Mouse (Mus musculus): ENCODE measurements around the gene Zc3hc1. TPM values are rescaled to one million over a fixed set of nuclear protein-coding genes. Genes with fewer than 3 reads are reported as not detected.
A peak's percentile ranks its signal among the peaks of the same experiment; 100 is the strongest.

Zc3hc1 gene
- polyA plus RNA-seq, 1 experiment from 2014 or later: 38.9 TPM

GRCm38 (mm10) chr6:30409399-30410093 is 18.7 kb upstream of the Zc3hc1 start:
- WGBS: 72% methylated on average over 7 of the region's 7 CpGs
- H3K4me2 ChIP-seq (ENCODE audit: low read depth, low read length): no peak overlapping the region
- no peaks in the 10 kb centered on the region for H3K36me3 ChIP-seq (ENCODE audit: control insufficient read depth, insufficient read depth, low read length)
- no peak for ATAC-seq (ENCODE audit: insufficient read depth, low FRiP score)
- H3K4me3 ChIP-seq (replicated peaks; ENCODE audit: low read length): no peak overlapping the region
- H3K9ac ChIP-seq (ENCODE audit: low read length): no peak overlapping the region
- H3K27ac ChIP-seq (ENCODE audit: low read length): no peak overlapping the region; the same call in 1 of the 2 replicates
- no peaks in the 10 kb centered on the region for H3K27me3 ChIP-seq (ENCODE audit: control insufficient read depth, insufficient read depth, low read length)
- 0 out of 2 replicates have a peak, but pooled peaks cover 4% of the 10 kb centered on the region for H3K4me1 ChIP-seq (ENCODE audit: control insufficient read depth, insufficient read depth, low read length)
- H3K9me3 ChIP-seq (replicated peaks; ENCODE audit: control insufficient read depth, low read length): no peaks in the 10 kb centered on the region

DNA sequence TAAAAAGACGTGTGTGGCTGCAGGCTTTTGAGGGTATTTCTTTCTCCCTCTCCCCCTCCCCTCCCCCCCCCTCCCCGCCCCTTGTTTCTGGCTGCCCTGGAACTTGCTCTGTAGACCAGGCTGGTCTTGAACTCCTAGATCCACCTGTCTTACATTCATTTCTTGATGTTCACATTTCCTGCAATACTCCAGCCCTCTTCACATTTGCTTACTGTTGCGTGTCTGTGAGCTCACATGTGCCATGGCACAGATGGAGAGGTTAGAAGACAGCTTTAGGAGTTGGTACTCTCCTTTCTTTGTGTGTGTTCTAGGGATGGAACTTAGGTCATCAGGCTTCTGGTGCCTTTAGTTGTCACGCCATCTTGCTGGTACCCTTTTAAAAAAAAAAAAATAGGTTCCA is 17.4 kb upstream of the Zc3hc1 start:
- no peak overlapping the region for H3K4me2 ChIP-seq (ENCODE audit: low read depth, low read length)
- WGBS: 78% methylated on average over 4 of the region's 4 CpGs

GRCm38 (mm10) chr6:30404671-30405070 is 13.8 kb upstream of the Zc3hc1 start:
- Histone ChIP-seq H3K4me2 (ENCODE audit: low read depth, low read length) (no peak overlapping the region), H3K27ac (ENCODE audit: low read length) (no peak overlapping the region), H3K4me1 (ENCODE audit: control insufficient read depth, insufficient read depth, low read length) (0 out of 2 replicates have a peak, but pooled peaks cover 2% of the 10 kb centered on the region), H3K27me3 (ENCODE audit: control insufficient read depth, insufficient read depth, low read length) (no peaks in the 10 kb centered on the region), H3K9me3 (replicated peaks; ENCODE audit: control insufficient read depth, low read length) (no peaks in the 10 kb centered on the region), H3K36me3 (ENCODE audit: control insufficient read depth, insufficient read depth, low read length) (no peaks in the 10 kb centered on the region), H3K9ac (ENCODE audit: low read length) (no peak overlapping the region), H3K4me3 (replicated peaks; ENCODE audit: low read length) (no peak overlapping the region)
- no peak for ATAC-seq (ENCODE audit: insufficient read depth, low FRiP score)
- WGBS: 73% methylated on average over 5 of the region's 5 CpGs

More for the DNA sequence above, 17.4 kb upstream of the Zc3hc1 start:
- no peak for ATAC-seq (ENCODE audit: insufficient read depth, low FRiP score)
- no peak overlapping the region for H3K27ac ChIP-seq (ENCODE audit: low read length)
- H3K4me1 ChIP-seq (ENCODE audit: control insufficient read depth, insufficient read depth, low read length): 0 out of 2 replicates have a peak, but pooled peaks cover 4% of the 10 kb centered on the region
- no peaks in the 10 kb centered on the region for H3K27me3 ChIP-seq (ENCODE audit: control insufficient read depth, insufficient read depth, low read length)
- no peak overlapping the region for H3K4me3 ChIP-seq (replicated peaks; ENCODE audit: low read length)
- H3K36me3 ChIP-seq (ENCODE audit: control insufficient read depth, insufficient read depth, low read length): no peaks in the 10 kb centered on the region
- H3K9me3 ChIP-seq (replicated peaks; ENCODE audit: control insufficient read depth, low read length): no peaks in the 10 kb centered on the region
- no peak overlapping the region for H3K9ac ChIP-seq (ENCODE audit: low read length)

GRCm38 (mm10) chr6:30403465-30403864 is 12.6 kb upstream of the Zc3hc1 start:
- no peak for ATAC-seq (ENCODE audit: insufficient read depth, low FRiP score)
- no peak overlapping the region for H3K27ac ChIP-seq (ENCODE audit: low read length)
- no peak overlapping the region for H3K9ac ChIP-seq (ENCODE audit: low read length)
- H3K27me3 ChIP-seq (ENCODE audit: control insufficient read depth, insufficient read depth, low read length): no peaks in the 10 kb centered on the region
- no peaks in the 10 kb centered on the region for H3K4me1 ChIP-seq (ENCODE audit: control insufficient read depth, insufficient read depth, low read length)
- peak overlapping the region; percentile 46 for H3K4me2 ChIP-seq (ENCODE audit: low read depth, low read length)
- H3K4me3 ChIP-seq (replicated peaks; ENCODE audit: low read length): peak overlapping the region; percentile 28; the same call in 1 of the 2 replicates
- WGBS: 21% methylated on average over 4 of the region's 4 CpGs
- no peaks in the 10 kb centered on the region for H3K9me3 ChIP-seq (replicated peaks; ENCODE audit: control insufficient read depth, low read length)
- no peaks in the 10 kb centered on the region for H3K36me3 ChIP-seq (ENCODE audit: control insufficient read depth, insufficient read depth, low read length)

- no peak; the same call in 1 of the 2 replicates for ATAC-seq (ENCODE audit: insufficient read depth, low FRiP score)
- Histone ChIP-seq H3K9me3 (replicated peaks; ENCODE audit: control insufficient read depth, low read length) (no peaks in the 10 kb centered on the region), H3K4me1 (ENCODE audit: control insufficient read depth, insufficient read depth, low read length) (no peaks in the 10 kb centered on the region), H3K4me3 (replicated peaks; ENCODE audit: low read length) (peak overlapping the region; percentile 96), H3K36me3 (ENCODE audit: control insufficient read depth, insufficient read depth, low read length) (no peaks in the 10 kb centered on the region), H3K9ac (ENCODE audit: low read length) (peak overlapping the region; percentile 93), H3K27ac (ENCODE audit: low read length) (peak overlapping the region; percentile 90), H3K4me2 (ENCODE audit: low read depth, low read length) (peak overlapping the region; percentile 68), H3K27me3 (ENCODE audit: control insufficient read depth, insufficient read depth, low read length) (no peaks in the 10 kb centered on the region)
- under 1% methylated on average over 29 of the region's 29 CpGs for WGBS
Observed at GRCm38 (mm10) chr6:30402091-30402491, 11.3 kb upstream of the Zc3hc1 start.

GRCm38 (mm10) chr6:30401308-30402015 is 10.6 kb upstream of the Zc3hc1 start, which contains the start of gene Klhdc10:
Klhdc10 (plus strand) TSS chr6:30401868.
- Histone ChIP-seq H3K4me1 (ENCODE audit: control insufficient read depth, insufficient read depth, low read length) (no peaks in the 10 kb centered on the region), H3K9ac (ENCODE audit: low read length) (peak within 1 kb of the TSS; percentile 93), H3K27me3 (ENCODE audit: control insufficient read depth, insufficient read depth, low read length) (no peaks in the 10 kb centered on the region), H3K4me3 (replicated peaks; ENCODE audit: low read length) (peak within 1 kb of the TSS; percentile 96), H3K36me3 (ENCODE audit: control insufficient read depth, insufficient read depth, low read length) (no peaks in the 10 kb centered on the region), H3K4me2 (ENCODE audit: low read depth, low read length) (peak within 1 kb of the TSS; percentile 68), H3K27ac (ENCODE audit: low read length) (peak within 1 kb of the TSS; percentile 98), H3K9me3 (replicated peaks; ENCODE audit: control insufficient read depth, low read length) (no peaks in the 10 kb centered on the region)
- ATAC-seq (ENCODE audit: insufficient read depth, low FRiP score): peak; percentile 100
- WGBS: under 1% methylated on average over 35 of the region's 41 CpGs

DNA sequence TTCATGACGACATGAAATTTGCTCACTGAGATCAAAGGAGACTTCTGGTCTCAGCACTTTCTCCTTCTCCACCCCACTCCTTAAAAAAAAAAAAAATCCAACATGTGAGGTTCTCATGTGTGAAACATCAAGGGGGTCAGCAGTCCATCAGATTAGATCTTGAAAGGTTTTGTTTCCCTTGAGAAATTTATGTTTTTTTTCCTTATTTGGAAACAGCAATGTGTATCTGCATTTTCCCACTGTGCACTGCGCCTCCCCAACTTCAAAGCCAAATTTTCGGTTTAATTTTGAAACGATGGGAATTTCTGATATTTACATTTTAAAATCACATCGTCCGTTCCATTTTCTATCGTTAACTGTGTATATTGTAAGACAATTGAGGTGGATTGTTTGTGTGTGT is 9.9 kb upstream of the Zc3hc1 start:
- ATAC-seq (ENCODE audit: insufficient read depth, low FRiP score): no peak
- Histone ChIP-seq H3K27ac (ENCODE audit: low read length) (peak overlapping the region; percentile 98), H3K27me3 (ENCODE audit: control insufficient read depth, insufficient read depth, low read length) (no peaks in the 10 kb centered on the region), H3K4me3 (replicated peaks; ENCODE audit: low read length) (peak overlapping the region; percentile 96), H3K4me2 (ENCODE audit: low read depth, low read length) (peak overlapping the region; percentile 59), H3K9ac (ENCODE audit: low read length) (peak overlapping the region; percentile 84), H3K4me1 (ENCODE audit: control insufficient read depth, insufficient read depth, low read length) (no peaks in the 10 kb centered on the region), H3K36me3 (ENCODE audit: control insufficient read depth, insufficient read depth, low read length) (no peaks in the 10 kb centered on the region), H3K9me3 (replicated peaks; ENCODE audit: control insufficient read depth, low read length) (no peaks in the 10 kb centered on the region)
- WGBS: 3% methylated on average over 7 of the region's 7 CpGs

DNA sequence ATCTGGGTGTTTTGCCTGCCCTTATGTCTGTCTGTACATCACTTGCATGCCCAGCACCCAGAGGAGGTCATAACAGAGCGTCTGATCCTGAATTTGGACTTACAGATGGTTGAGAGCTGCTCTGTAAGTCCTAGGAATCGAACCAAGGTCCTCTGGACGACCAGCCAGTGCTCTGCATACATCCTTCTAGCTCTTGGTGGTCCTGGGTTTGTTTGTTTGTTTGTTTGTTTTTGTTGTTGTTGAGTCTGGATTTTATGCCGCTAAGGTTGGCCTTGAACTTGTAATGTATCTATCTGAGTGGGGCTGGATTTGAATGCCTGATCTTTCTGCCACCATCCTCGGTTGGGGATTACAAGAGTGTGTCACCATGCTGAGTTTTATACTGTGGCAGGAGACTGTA is 9.3 kb upstream of the Zc3hc1 start:
- H3K4me1 ChIP-seq (ENCODE audit: control insufficient read depth, insufficient read depth, low read length): no peaks in the 10 kb centered on the region
- no peak overlapping the region for H3K4me3 ChIP-seq (replicated peaks; ENCODE audit: low read length)
- no peaks in the 10 kb centered on the region for H3K9me3 ChIP-seq (replicated peaks; ENCODE audit: control insufficient read depth, low read length)
- no peak overlapping the region for H3K27ac ChIP-seq (ENCODE audit: low read length)
- no peak for ATAC-seq (ENCODE audit: insufficient read depth, low FRiP score)
- H3K4me2 ChIP-seq (ENCODE audit: low read depth, low read length): no peak overlapping the region
- 80% methylated on average over 5 of the region's 5 CpGs for WGBS
- H3K9ac ChIP-seq (ENCODE audit: low read length): no peak overlapping the region
- no peaks in the 10 kb centered on the region for H3K27me3 ChIP-seq (ENCODE audit: control insufficient read depth, insufficient read depth, low read length)
- no peaks in the 10 kb centered on the region for H3K36me3 ChIP-seq (ENCODE audit: control insufficient read depth, insufficient read depth, low read length)

DNA sequence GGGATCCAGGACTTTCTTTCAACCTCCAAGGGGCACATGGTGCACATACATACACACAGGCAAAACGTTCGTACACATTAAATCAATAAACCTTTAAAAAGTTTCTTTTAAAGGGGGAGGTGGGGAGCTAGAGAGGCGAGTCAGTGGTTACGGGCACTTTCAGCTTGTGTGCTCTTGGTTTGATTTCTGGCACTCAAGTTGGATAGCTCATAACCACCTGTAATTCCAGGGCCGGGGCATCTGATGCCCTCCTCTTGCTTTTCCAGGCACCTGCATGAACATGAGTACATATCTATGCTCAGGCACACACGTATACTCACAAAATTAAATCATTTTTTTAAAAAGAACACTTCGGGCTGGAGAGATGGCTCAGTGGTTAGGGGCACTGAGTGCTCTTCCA is 1.2 kb upstream of the Zc3hc1 start:
- Histone ChIP-seq H3K4me3 (replicated peaks; ENCODE audit: low read length) (no peak overlapping the region), H3K27ac (ENCODE audit: low read length) (no peak overlapping the region), H3K27me3 (ENCODE audit: control insufficient read depth, insufficient read depth, low read length) (no peaks in the 10 kb centered on the region), H3K4me1 (ENCODE audit: control insufficient read depth, insufficient read depth, low read length) (no peaks in the 10 kb centered on the region), H3K4me2 (ENCODE audit: low read depth, low read length) (no peak overlapping the region), H3K9ac (ENCODE audit: low read length) (no peak overlapping the region), H3K36me3 (ENCODE audit: control insufficient read depth, insufficient read depth, low read length) (no peaks in the 10 kb centered on the region), H3K9me3 (replicated peaks; ENCODE audit: control insufficient read depth, low read length) (no peaks in the 10 kb centered on the region)
- 85% methylated on average over 7 of the region's 7 CpGs for WGBS
- no peak for ATAC-seq (ENCODE audit: insufficient read depth, low FRiP score)
